Mouse (Mus musculus) embryo, embryonic 10 days (tissue): ENCODE measurements around the gene Ndufb5.
A peak's percentile ranks its signal among the peaks of the same experiment; 100 is the strongest.
"Not testable (repeated sequence)": the region's sequence is repeated elsewhere in the genome, so short reads cannot be mapped to it uniquely, and the experiment has no call there.

Experiments
- DNase-seq: peaks from one replicate; pipeline ENCODE4 v3.0.0-alpha.2; 2015; ENCODE audit warnings: low spot score

Gene Ndufb5

DNA sequence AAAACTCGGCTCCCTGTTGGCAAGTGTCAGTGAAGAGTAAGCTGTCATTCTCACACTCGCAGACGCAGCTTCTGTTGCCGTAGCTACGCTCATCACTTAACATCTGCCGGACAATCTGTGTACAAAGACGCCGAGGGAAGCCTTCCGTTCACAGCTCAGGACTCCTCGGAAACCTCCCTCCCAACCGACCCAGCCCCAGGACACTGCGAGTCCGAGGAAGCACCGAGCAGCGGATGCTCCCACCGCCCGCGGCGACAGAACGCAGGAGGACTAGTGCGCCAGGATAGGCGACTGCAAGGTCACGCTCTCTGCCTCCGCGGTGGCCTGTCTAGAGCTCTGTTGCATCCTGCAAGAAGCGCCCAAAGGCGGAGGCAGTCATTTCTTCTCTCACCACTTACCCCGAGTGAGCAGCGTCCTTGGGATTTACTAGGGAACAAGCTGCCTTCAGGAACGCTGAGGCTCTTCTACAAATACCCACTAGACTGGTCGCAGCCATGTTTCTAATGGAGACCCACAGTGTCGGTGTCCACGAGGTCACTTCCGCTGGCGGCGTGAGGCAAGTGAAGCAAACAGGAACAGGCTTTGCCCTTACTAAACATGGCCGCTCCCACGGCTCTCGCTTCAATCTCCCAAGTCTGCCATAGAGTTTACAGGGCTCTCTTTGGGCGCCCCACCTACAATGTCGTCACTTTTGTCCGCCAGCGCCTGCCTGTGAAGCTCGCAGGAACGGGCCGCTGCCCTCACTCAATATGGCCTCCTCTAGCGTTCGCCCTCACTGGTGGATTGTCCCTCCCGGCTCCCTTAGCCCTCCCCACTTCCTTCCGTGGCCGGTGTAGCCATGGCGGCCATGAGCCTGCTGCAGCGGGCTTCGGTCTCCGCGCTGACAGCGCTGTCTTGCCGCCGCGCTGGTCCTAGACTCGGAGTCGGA, at the start of gene Ndufb5:
Gene Ndufb5 (plus strand): TSS at position 747 of the 928 bp plus-strand sequence.
- peak; percentile 99 for DNase-seq

DNA sequence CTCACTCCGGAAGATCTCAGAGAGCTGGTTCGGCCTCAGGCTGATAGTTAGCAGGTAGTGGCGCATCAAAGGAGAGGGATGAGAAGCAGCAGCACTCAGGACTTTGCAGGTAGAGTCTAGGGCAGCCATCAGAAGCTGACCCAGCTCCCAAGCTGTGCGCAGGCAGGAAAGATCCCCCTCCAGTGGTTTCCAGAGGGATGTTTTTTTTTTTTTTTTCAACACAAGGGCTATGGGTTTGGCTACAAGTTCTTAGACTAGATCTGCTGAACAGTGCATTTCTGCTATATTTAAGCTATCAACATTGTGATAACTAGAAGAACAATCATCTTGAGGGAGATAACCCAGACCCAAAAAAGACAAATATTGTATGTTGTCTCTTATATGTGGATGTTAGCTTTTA, 49.6 kb upstream of the Ndufb5 start:
- DNase-seq = no peak

DNA sequence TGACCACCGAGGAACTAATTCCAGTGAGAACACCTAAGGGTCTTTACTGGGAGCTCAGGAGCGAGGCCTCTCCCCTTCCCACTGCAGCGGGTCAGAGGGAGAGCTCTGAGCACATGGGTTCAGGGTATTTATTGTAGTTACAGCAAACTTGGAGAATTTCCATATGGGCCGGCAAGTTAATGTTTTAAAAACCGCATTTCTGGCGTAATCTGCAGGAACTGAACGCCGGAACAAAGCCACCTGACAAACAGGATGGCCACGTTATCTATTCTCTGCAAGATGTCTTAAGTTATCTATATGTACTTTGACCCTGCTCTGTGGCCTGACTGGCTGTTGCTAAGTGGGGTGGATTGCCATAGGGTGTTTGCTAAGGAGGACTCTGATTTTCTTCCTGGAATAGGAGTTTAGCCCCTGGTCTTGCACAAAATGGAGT, 47.2 kb upstream of the Ndufb5 start:
- no peak for DNase-seq

DNA sequence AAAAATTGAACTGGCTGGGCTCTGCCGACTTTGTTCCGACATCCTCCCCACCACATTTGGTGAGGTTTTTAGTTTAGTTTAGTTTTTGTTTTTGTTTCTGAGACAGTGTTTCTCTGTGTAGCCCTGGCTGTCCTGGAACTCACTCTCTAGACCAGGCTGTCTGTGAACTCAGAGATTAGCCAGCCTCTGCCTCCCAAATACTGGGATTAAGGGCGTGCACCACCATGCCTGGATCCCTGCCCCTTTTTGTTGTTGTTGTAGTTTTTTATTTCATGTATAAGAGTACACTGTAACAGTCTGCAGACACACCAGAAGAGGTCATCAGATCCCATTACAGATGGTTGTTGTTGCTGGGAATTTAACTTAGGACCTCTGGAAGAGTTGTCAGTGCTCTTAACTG, 46.8 kb upstream of the Ndufb5 start:
- no peak for DNase-seq

DNA sequence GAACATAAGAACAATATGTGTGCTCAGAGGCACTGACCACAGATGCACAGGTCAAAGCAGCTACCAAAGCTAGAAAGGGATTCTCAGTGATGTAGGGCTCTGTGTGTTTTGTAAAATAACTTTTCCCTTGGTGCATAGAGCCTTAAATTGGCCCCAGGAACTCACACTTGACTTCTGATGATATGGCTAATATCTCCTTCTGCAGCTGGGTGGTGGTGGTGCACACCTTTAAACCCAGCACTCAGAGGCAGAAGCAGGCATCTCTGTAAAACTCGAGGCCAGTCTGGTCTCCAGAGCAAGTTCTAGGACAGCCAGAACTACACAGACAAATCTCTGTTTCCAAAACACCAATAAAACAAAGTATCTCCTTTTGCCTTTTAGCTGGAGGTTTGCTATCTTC, 45.9 kb upstream of the Ndufb5 start:
- no peak for DNase-seq

DNA sequence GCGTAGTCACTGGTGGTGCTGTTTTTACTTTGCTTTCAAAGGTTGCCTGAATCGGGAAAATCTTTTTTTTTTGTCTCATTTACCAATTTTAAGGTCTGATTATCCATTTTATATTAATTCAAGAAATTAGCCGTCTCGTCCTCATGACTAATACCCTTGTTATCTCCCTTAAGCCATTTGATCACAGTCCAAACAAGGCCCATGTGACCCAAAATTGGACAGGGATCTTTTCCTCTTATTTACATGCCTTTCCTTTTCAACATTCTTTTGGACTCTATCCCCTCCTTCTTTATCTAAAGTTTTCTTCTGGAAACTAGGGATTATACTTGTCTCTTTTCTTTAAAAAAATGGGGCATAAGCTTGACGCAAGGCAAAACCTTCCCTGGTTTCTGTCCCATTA, 44.9 kb upstream of the Ndufb5 start:
- DNase-seq = no peak

DNA sequence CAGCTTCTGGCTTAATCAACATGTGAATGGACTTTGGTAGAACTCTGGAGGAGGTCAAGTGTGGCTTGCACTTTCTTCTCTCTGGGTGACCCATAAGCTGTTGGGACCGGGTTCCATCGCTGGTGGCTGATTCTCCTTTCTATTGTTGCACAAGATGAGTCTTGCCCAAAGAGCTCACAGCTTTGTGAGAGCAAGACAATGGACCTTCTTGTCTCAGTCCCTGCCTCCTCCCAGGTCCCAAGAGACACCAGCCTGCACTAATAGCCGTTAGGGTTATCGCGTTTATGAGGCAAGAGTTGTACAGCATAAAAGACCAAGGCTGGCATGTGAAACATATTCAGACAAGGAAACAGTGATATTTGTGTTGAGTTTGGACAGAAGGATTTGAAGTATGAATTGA, 42.6 kb upstream of the Ndufb5 start:
- DNase-seq = no peak

DNA sequence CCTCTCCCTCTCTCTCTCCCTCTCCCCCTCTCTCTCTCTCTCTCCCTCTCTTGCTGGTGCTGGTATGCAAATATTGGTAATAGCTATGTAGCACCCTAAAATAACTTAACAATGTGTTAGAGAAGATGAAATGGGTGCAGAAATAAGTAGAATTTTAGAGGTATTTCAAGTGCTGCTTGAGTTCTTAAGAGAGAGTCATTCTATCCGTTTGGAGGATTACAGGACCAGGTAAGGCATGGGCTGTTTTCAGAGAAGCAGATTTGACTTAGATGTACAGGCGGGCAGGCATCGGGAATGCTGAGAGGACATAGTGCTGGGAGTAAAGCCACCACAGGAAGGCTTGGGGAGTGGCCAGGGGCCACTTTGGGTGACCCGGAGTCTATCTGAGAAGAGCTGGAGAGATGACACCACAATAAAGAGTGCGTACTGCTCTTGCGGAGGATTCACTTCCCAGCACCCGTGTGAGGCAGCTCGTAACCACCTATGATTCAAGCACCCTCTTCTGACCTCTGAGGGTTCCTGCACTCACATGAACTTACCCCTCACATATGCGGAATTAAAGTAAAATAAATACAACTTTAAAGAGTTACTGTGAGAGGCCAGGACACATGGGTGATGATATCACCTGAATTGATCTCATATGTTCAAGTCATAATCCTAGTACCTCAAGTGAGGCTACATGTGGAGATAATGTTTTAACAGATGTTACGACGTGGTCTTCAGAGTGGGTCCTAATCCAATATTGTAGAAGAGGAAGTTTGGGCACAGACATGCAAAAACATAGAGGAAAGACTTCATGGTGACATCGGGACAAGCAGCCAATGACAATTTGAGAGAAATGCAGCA, 41.8 kb upstream of the Ndufb5 start:
- DNase-seq = no peak

DNA sequence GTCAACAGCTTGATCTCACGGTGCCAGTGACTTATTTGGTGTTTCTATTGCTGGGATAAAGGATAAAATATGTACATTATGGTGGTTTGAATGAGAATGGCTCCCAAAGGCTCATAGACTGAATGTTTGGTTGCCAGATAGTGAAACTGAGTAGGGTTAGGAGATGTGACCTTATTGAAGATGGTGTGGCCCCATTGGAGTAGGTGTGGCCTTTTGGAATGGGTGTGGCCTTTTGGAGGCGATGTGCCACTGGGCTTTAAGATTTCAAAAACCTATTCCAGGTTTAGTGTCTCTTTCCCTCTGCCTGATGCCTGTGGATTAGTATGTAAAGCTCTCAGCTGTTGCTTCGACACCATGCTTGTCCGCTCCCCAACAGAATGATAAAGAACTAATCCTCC, 41.2 kb upstream of the Ndufb5 start:
- DNase-seq = no peak

DNA sequence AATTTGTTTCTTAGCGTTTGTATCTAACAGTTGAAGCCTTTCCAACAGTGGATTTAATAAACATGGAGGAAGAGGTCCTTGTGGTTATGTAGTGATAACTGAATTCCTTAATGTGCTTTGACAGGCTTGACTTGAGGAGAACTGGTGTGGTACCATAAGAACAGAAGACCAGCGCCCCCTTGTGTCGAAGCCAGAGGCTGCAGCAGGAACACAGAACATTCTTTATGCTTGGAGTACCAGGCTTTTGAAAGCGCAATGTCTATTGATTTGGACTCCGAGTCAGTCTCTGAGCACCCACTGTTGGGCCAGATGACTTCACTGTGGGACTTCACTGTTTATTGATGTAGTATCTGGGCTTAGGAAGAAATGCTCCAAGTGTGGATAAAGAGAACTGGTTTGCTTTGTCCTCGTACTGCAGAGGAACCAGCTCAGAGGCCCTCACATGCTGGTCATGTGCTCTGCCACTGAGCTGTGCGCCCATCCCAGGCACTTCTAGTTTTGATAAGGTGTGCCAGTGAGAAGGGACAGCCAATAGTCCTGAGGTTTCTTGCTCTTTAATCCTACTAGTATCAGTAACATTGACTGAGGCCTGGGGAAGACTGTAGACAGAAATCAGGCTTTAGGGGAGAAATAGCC, 38.4 kb upstream of the Ndufb5 start:
- peak; percentile 92 for DNase-seq

DNA sequence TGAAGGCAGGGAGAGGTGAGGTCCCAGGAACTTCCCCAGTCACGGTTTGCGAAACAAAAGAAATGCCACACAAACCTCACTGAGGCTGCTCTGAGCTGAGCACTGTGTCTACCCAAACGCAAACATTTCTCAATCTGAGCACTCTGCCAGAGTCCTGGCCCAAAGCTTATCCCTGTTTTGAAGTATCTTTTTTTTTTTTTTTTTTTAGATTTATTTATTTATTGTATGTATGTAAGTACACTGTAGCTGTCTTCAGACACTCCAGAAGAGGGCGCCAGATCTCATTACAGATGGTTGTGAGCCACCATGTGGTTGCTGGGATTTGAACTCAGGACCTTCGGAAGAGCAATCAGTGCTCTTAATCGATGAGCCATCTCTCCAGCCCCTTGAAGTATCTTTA, 32.8 kb upstream of the Ndufb5 start:
- not testable (repeated sequence) for DNase-seq

DNA sequence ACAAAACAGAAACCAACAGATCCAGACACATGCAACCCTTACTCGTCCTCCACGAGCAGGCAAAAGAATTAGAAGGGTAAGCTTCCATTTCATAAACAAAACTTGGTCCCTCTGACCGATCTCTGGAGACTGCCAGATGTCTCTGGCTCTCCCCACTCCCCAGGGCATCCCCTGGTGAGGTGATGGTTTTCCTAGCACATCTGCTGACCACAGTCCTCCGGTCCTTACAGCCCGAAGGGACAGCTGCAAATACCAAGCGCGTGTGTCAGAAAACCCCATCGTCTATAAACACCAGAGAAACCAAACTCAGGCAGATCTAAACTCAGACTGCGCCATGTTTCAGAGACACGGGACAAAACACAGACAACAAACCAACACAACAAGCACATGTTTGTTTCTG, 32.2 kb upstream of the Ndufb5 start:
- DNase-seq = not testable (repeated sequence)

DNA sequence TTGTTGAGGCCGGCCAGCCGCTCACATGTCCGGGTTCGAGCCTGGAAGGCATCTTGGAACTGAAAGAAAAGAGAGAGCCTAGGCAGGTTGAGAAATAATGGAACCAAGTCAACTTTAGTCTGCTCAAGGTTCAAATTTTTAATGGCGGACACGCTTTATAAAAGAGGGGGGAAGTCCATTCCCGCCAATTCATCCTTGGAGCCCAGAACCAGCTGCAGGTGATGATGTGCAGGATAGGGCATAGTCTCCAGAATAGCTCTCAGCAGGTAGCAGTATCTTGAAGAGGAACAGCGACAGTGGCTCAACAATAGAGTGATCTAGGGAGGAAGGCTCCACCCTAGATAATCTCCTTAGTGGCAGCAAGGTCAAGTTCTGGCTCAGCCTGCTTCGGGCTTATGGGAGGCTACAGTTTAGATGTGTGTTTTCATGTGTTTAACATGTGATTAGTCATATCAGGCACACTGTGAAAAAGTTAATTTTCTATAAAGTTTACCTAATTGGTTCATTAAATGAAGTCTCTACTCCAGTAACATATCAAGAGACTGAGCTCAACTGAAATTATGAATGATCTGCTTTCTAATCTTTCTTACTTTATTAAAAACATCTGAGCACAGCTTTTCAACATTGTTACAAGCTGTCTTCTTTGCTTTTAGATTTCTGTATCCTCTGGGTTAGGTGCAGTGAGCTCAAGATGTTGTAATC, 31.0 kb upstream of the Ndufb5 start, which contains the start of gene Actl6a:
Gene Actl6a (plus strand): TSS at position 652 of the 702 bp plus-strand sequence.
- not testable (repeated sequence) for DNase-seq

DNA sequence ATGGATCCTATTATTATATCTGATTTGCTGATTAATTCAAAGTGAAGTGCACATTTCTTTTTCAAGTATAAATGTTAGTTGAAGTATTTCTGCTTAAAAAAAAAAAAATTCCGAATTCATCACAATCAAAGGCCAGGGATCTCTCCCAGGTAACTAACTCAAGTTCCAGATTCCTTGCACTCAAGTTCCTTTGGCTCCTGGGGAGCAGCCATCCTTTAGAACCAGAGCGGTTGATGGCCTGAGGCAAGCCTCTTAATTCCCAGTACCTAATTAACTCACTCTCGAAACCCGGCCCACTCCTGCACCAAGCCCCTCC, 28.8 kb upstream of the Ndufb5 start:
- no peak for DNase-seq

DNA sequence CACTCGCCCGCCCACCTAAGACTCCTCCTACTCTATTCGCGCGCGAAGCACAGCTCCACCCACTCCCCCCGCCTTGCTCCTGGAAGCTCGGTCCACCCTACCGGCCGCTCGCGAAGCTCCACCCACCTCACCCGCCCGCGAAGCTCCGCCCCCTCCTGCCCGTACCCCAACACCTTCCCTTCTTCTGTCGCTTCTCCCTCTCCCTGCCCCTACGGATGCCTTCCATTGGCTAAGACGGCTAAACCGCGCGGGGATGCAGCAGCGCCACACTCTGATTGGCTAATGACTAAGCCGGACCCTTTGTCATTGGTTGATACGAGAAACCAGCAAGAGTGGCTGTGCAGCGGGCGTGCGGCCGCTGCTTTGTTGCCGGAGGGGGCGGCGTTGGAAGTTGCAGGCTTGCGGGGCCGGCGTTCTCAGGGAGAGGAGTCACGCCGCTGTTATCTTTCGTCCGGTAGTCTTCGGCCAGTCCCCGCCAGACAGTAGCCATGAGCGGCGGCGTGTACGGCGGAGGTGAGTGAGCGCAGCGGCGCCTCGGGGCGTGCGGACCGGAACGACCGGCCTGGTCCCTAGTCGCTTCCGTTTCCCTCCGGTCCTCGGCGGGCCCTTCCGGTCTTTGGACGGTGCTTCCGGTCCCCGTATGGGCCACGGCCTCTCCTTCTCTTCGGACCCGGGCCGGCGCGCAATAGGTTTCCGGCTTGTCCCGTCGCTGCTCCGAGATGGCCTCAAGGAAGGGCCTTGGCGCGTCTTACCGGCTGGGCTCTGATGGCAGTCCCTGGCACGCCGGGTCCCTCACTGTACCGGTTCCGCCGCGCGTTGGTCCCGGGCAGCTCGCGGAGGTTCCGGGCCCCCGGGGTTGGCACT, 28.2 kb upstream of the Ndufb5 start:
- peak; percentile 99 for DNase-seq

DNA sequence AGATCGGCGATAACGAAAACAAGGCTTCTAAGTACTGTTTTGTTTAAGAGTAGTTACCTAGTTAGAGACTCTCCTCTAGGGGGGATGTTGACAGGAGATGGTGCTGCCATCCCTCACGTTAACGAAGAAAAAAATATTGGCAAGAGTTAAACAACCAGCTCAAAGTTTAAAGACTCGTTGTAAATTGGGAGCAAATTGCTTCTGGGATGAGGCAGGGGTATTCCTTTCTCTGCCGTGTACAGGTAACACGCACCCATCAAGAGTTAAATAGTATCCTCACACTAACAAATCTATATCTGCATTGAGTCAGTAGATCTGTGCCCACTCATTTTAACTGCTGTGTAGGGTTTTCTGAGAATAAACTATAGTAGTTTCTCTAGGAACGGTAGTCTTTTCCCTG, 27.4 kb upstream of the Ndufb5 start:
- no peak for DNase-seq

DNA sequence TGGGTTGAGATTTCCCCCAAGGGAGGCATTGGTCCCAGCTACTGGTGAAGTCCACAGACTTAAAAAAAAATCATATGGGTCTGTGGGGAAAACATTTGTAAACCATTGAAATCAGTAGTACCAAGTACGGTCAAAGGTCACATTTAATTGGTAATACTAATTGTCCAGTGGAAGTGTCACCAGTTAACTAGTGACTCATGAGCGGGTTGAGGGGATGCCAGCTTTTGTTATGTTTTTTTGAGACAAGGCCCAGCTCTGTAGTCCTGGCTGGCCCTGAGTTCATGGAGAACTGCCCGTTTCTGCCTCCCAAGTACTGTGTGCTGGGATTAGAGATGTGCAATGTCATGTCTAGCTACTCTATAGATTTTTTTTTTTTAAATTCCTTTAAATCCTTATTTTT, 23.1 kb upstream of the Ndufb5 start:
- DNase-seq = no peak

DNA sequence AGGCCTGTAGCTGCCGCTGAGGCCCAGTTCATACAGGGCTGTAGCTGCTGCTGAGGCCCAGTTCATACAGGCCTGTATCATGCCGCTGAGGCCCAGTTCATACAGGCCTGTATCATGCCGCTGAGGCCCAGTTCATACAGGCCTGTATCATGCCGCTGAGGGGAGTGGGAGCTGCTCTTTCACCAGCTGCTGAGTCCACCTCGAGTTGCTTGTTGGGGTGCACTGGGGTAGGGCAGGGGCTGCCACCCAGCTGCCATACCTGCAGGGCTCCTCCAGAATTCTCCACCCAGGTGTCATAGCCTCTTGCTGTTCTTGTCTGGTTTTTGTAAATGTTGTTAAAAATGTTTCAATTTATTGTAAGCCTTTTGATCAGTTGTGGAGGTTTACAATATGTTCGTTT, 19.4 kb upstream of the Ndufb5 start:
- DNase-seq = not testable (repeated sequence)

DNA sequence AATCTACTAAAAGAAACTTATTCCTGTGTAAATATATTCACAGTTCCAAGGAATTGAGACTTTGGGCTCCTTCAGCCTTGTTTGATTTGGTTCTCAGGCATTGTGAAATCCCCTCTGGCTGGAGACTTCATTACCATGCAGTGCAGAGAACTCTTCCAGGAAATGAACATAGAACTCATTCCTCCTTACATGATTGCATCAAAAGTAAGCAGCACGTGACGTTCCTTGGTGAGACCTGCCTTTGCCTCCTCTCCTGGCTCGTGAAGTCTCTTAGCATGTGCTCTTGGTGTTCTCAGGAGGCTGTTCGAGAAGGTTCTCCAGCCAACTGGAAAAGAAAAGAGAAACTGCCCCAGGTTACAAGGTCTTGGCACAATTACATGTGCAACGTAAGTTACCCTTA, 18.5 kb upstream of the Ndufb5 start:
- no peak for DNase-seq

DNA sequence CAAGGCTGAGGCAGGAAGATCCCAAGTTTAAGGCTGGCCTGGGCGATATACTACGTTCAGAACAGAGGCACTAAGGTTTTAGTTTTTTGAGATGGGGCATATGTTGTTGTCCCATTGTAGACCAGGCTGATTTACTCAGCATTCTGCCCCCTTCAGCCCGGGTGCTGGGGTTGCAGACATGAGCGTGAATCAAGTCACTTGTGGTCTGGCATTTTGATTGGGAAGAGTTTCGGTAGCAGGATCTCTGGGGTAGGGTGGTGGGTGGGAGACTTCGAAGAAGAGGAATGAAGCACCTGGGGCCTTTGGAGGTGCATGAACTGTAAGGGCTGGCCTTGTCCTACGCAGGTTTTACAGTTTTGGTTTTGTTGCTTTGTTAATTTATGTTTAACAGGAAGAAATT, 12.6 kb upstream of the Ndufb5 start:
- DNase-seq = no peak

DNA sequence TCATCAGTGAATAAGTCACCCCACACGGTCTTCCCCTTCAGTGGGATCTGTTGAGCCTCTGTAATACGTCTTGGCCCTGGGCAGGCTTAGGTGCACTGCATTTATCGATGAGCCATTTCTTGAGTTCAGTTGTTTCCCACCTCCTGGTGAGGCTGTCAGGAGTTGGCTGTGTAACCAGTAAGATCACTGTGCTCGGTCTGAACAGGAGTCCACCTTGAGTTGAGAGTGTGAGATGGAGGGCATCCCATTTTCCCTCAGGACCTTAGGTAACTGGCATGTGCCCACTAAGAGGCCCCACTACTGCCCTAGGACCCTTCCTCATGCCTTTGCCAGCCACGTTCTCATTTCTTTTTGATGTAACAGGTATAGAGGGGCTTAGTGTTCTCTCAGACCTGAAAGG, 10.8 kb upstream of the Ndufb5 start:
- DNase-seq = no peak
